Mouse (Mus musculus) MEL (cell line): ENCODE data around the gene Mip. TPM values are rescaled to one million over a fixed set of nuclear protein-coding genes. Genes with fewer than 3 reads are reported as not detected.
"Not testable (repeated sequence)": the region's sequence is repeated elsewhere in the genome, so short reads cannot be mapped to it uniquely, and the experiment has no call there.

Experiments
- DNase-seq: peaks from one replicate; pipeline ENCODE4 v3.0.0; 2011; ENCODE audit warnings: low read depth, low spot score
- H3K27ac ChIP-seq: 2 replicates; pipeline ENCODE4 v1.5.1; 2012; ENCODE audit warnings: low read depth, mild to moderate bottlenecking, control low read depth, low read length, moderate library complexity; ENCODE audit not compliant: control insufficient read depth
- H3K27me3 ChIP-seq, 2 experiments: fragments of 150-350 bp in 1 of 2; sonication (generic) in 1 of 2; 2 replicates each; pipeline ENCODE4 v1.6.1; 2012; ENCODE audit warnings: low read length in 2 of 2, mild to moderate bottlenecking in 2 of 2, improper control_type of control experiment in 1 of 2, moderate library complexity in 1 of 2; ENCODE audit not compliant: insufficient read depth in 2 of 2, control insufficient read depth in 1 of 2
- H3K36me3 ChIP-seq, 2 experiments: 2 replicates each; pipeline ENCODE4 v1.6.1; 2012 to 2014; ENCODE audit warnings: low read length in 2 of 2, improper control_type of control experiment in 1 of 2, inconsistent platforms in 1 of 2, mild to moderate bottlenecking in 1 of 2; ENCODE audit not compliant: insufficient read depth in 2 of 2, control insufficient read depth in 1 of 2
- H3K4me1 ChIP-seq, 2 experiments: fragments of 150-350 bp in 1 of 2; sonication (generic) in 1 of 2; 2 replicates each; pipeline ENCODE4 v1.6.1; 2012; ENCODE audit warnings: low read length in 2 of 2, improper control_type of control experiment in 1 of 2, mild to moderate bottlenecking in 1 of 2; ENCODE audit not compliant: insufficient read depth in 2 of 2, control insufficient read depth in 1 of 2
- H3K4me3 ChIP-seq, 2 experiments: fragments of 150-350 bp in 1 of 2; sonication (generic) in 1 of 2; 2 replicates each; pipeline ENCODE4 v1.5.1; 2012; ENCODE audit warnings: low read depth in 2 of 2, low read length in 2 of 2, mild to moderate bottlenecking in 2 of 2, moderate library complexity in 2 of 2, control low read depth in 1 of 2, improper control_type of control experiment in 1 of 2; ENCODE audit not compliant: control insufficient read depth in 1 of 2, insufficient read depth in 1 of 2
- H3K79me2 ChIP-seq: 2 replicates; pipeline ENCODE4 v1.6.1; 2012; ENCODE audit warnings: mild to moderate bottlenecking, low read length, moderate library complexity; ENCODE audit not compliant: control insufficient read depth, poor library complexity, insufficient read depth
- H3K9ac ChIP-seq: 2 replicates; pipeline ENCODE4 v1.6.1; 2012; ENCODE audit warnings: low read depth, mild to moderate bottlenecking, control low read depth, low read length, moderate library complexity; ENCODE audit not compliant: control insufficient read depth, poor library complexity, severe bottlenecking
- H3K9me3 ChIP-seq: fragments of 150-350 bp; sonication (generic); replicated peaks from 2 replicates; pipeline ENCODE4 v1.6.1; 2012; ENCODE audit warnings: mild to moderate bottlenecking, low read length, improper control_type of control experiment, moderate library complexity; ENCODE audit not compliant: insufficient read depth
- CHD1 ChIP-seq: IDR thresholded peaks from 2 replicates; pipeline ENCODE4 v1.6.1; 2012; ENCODE audit warnings: low read depth, mild to moderate bottlenecking, inconsistent platforms, low read length, improper control_type of control experiment
- CHD2 ChIP-seq: IDR thresholded peaks from 2 replicates; pipeline ENCODE4 v1.6.1; 2011; ENCODE audit warnings: low read length, improper control_type of control experiment
- ELF1 ChIP-seq: IDR thresholded peaks from 2 replicates; pipeline ENCODE4 v1.6.1; 2014; ENCODE audit warnings: low read depth, mild to moderate bottlenecking, inconsistent platforms, low read length, improper control_type of control experiment, moderate library complexity
- EP300 ChIP-seq, 2 experiments: IDR thresholded peaks; 2 replicates each; pipeline ENCODE4 v1.6.1; 2011; ENCODE audit warnings: improper control_type of control experiment in 2 of 2, low read length in 2 of 2, low read depth in 1 of 2, mild to moderate bottlenecking in 1 of 2
- ETS1 ChIP-seq: IDR thresholded peaks from 2 replicates; pipeline ENCODE4 v1.6.1; 2012; ENCODE audit warnings: low read depth, mild to moderate bottlenecking, inconsistent platforms, low read length, improper control_type of control experiment, moderate library complexity
- GABPA ChIP-seq: IDR thresholded peaks from 2 replicates; pipeline ENCODE4 v1.6.1; 2012; ENCODE audit warnings: low read depth, mild to moderate bottlenecking, inconsistent platforms, low read length, improper control_type of control experiment, moderate library complexity
- GATA1 ChIP-seq: IDR thresholded peaks from 2 replicates; pipeline ENCODE4 v1.6.1; 2011; ENCODE audit warnings: low read depth, low read length, improper control_type of control experiment
- JUND ChIP-seq: IDR thresholded peaks from 2 replicates; pipeline ENCODE4 v1.6.1; 2011; ENCODE audit warnings: low read depth, mild to moderate bottlenecking, improper control_type of control experiment, low read length
- MAFK ChIP-seq: IDR thresholded peaks from 2 replicates; pipeline ENCODE4 v1.6.1; 2011; ENCODE audit warnings: low read depth, mild to moderate bottlenecking, low read length, improper control_type of control experiment, borderline replicate concordance
- MEF2A ChIP-seq: IDR thresholded peaks from 2 replicates; pipeline ENCODE4 v1.6.1; 2014; ENCODE audit warnings: low read depth, mild to moderate bottlenecking, inconsistent platforms, low read length, improper control_type of control experiment; ENCODE audit not compliant: poor library complexity, insufficient replicate concordance, severe bottlenecking; ENCODE audit errors: extremely low read depth
- MXI1 ChIP-seq: IDR thresholded peaks from 2 replicates; pipeline ENCODE4 v1.6.1; 2011; ENCODE audit warnings: mild to moderate bottlenecking, low read depth, low read length, improper control_type of control experiment
- MYB ChIP-seq: IDR thresholded peaks from 2 replicates; pipeline ENCODE4 v1.6.1; 2011; ENCODE audit warnings: mild to moderate bottlenecking, low read depth, low read length, improper control_type of control experiment
- MYC ChIP-seq: IDR thresholded peaks from 2 replicates; pipeline ENCODE4 v1.6.1; 2011; ENCODE audit warnings: low read depth, mild to moderate bottlenecking, low read length, improper control_type of control experiment, moderate library complexity
- NELFE ChIP-seq: IDR thresholded peaks from 2 replicates; pipeline ENCODE4 v1.6.1; 2011; ENCODE audit warnings: low read depth, low read length, improper control_type of control experiment
- NRF1 ChIP-seq: IDR thresholded peaks from 2 replicates; pipeline ENCODE4 v1.6.1; 2014; ENCODE audit warnings: low read depth, mild to moderate bottlenecking, inconsistent platforms, low read length, improper control_type of control experiment, moderate library complexity; ENCODE audit not compliant: poor library complexity, insufficient read depth, severe bottlenecking
- POLR2A ChIP-seq, 2 experiments: IDR thresholded peaks; 2 replicates each; pipeline ENCODE4 v1.6.1; 2011 to 2012; ENCODE audit warnings: low read length in 2 of 2, mild to moderate bottlenecking in 2 of 2, control low read depth in 1 of 2, improper control_type of control experiment in 1 of 2, low read depth in 1 of 2, moderate library complexity in 1 of 2; ENCODE audit not compliant: control insufficient read depth in 1 of 2, insufficient read depth in 1 of 2, poor library complexity in 1 of 2
- POLR2AphosphoS2 ChIP-seq: IDR thresholded peaks from 2 replicates; pipeline ENCODE4 v1.6.1; 2011; ENCODE audit warnings: low read length, improper control_type of control experiment
- POLR2AphosphoS5 ChIP-seq: IDR thresholded peaks from 2 replicates; pipeline ENCODE4 v1.6.1; 2012; ENCODE audit warnings: low read depth, borderline replicate concordance, mild to moderate bottlenecking, inconsistent platforms, low read length, moderate library complexity, mixed read lengths
- RAD21 ChIP-seq: IDR thresholded peaks from 2 replicates; pipeline ENCODE4 v1.6.1; 2011; ENCODE audit warnings: mild to moderate bottlenecking, low read depth, low read length, improper control_type of control experiment
- RCOR1 ChIP-seq: IDR thresholded peaks from 2 replicates; pipeline ENCODE4 v1.6.1; 2012; ENCODE audit warnings: low read depth, mild to moderate bottlenecking, inconsistent platforms, low read length, improper control_type of control experiment
- SIN3A ChIP-seq: IDR thresholded peaks from 2 replicates; pipeline ENCODE4 v1.6.1; 2012; ENCODE audit warnings: low read length, improper control_type of control experiment, inconsistent platforms
- TAL1 ChIP-seq: IDR thresholded peaks from 2 replicates; pipeline ENCODE4 v1.6.1; 2012; ENCODE audit warnings: mild to moderate bottlenecking, inconsistent platforms, low read length, moderate library complexity, mixed read lengths
- TBP ChIP-seq: IDR thresholded peaks from 2 replicates; pipeline ENCODE4 v1.8.0; 2011; ENCODE audit warnings: low read depth, low read length, improper control_type of control experiment
- TCF12 ChIP-seq: IDR thresholded peaks from 2 replicates; pipeline ENCODE4 v1.6.1; 2014; ENCODE audit warnings: low read depth, mild to moderate bottlenecking, inconsistent platforms, low read length, improper control_type of control experiment, moderate library complexity
- ZC3H11A ChIP-seq: IDR thresholded peaks from 2 replicates; pipeline ENCODE4 v1.6.1; 2012; ENCODE audit warnings: low read depth, mild to moderate bottlenecking, inconsistent platforms, low read length, improper control_type of control experiment
- ZMIZ1 ChIP-seq: IDR thresholded peaks from 2 replicates; pipeline ENCODE4 v1.6.1; 2012; ENCODE audit warnings: low read depth, mild to moderate bottlenecking, inconsistent platforms, low read length, improper control_type of control experiment, moderate library complexity
- ZNF384 ChIP-seq: IDR thresholded peaks from 2 replicates; pipeline ENCODE4 v1.6.1; 2012; ENCODE audit warnings: low read depth, mild to moderate bottlenecking, inconsistent platforms, low read length, improper control_type of control experiment
- polyA plus RNA-seq, 2 experiments: library from polyadenylated mRNA; stranded (reverse) in 1 of 2; unstranded in 1 of 2; fragments of >175 nt in 1 of 2; fragments of >200 nt in 1 of 2; gene quantifications; 2 replicates each; pipeline versions ENCODE4 v1.2.1 to v1.2.4; 2012; ENCODE audit warnings: low replicate concordance in 2 of 2, low read depth in 1 of 2; ENCODE audit not compliant: insufficient read length in 2 of 2, insufficient read depth in 1 of 2, missing spikeins in 1 of 2
- total RNA-seq: library from RNA; depleted of rRNA; stranded (reverse); fragments of 300-350 nt; gene quantifications from 2 replicates; pipeline ENCODE4 v1.2.3, GENCODE M21; 2012

Gene Mip
- total and polyA plus RNA-seq, 3 experiments, result 0.04 TPM; not detected in 2

GRCm38 (mm10) chr10:128258953-128259352 is 33.3 kb downstream of the Mip start:
- peaks cover 0 to 16% of the 10 kb centered on the region in 2 experiments; a peak in 3 of 4 replicates for H3K4me1 ChIP-seq
- H3K9ac ChIP-seq, result peak overlapping the region; percentile 40; the same call in 1 of the 2 replicates
- H3K27me3 ChIP-seq, result no peaks in the 10 kb centered on the region
- H3K27ac ChIP-seq, result peak overlapping the region; percentile 39
- H3K4me3 ChIP-seq, result 0 out of 4 replicates have a peak overlapping the region, but pooled peaks of 1 of the 2 experiments have one; percentile 10
- H3K9me3 ChIP-seq, result no peaks in the 10 kb centered on the region
- DNase-seq, result peak; percentile 81
- peaks cover 0 to 6% of the 10 kb centered on the region in 2 experiments; a peak in 2 of 4 replicates for H3K36me3 ChIP-seq
- H3K79me2 ChIP-seq, result no peaks in the 10 kb centered on the region
- TF ChIP-seq NELFE (no peak), ETS1 (peak; percentile 55; the same call in 1 of the 2 replicates), TBP (peak; percentile 72), SIN3A (peak; percentile 56; the same call in 1 of the 2 replicates), JUND (no peak), RAD21 (no peak), MYC (no peak), ELF1 (no peak), EP300 (IDR thresholded peaks at IDR 0.05; ENCODE audit: low read depth in 1 of 2, low read length in 2 of 2) (no peak), CHD1 (no peak), ZNF384 (no peak), TCF12 (no peak), POLR2AphosphoS2 (no peak), NRF1 (no peak), RCOR1 (no peak), POLR2A (IDR thresholded peaks at IDR 0.05; ENCODE audit: control insufficient read depth in 1 of 2, insufficient read depth in 1 of 2, low read depth in 1 of 2, low read length in 2 of 2, poor library complexity in 1 of 2) (no peak)

DNA sequence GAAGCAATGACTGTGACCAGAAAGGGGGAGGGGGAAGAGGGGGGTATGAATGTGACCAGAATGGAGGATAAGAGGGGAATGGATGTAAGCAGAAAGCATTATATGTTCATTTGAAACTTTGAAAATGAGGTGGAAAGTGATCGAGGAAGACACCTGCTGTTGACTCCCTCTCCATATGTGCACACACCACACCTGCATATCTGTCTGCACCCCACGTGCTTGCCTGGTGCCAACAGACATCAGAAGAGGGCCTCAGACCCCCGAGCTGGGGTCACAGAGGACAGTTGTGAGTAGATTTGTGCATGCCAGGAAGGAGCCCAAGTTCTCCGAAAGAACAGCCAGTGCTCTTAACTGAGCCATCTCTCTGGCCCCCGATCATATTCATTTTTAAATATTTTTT is 34.3 kb downstream of the Mip start:
- Histone ChIP-seq H3K79me2 (no peaks in the 10 kb centered on the region), H3K9me3 (no peaks in the 10 kb centered on the region), H3K4me1 (peaks cover 0 to 16% of the 10 kb centered on the region in 2 experiments; a peak in 3 of 4 replicates), H3K36me3 (peaks cover 0 to 6% of the 10 kb centered on the region in 2 experiments; a peak in 2 of 4 replicates), H3K27ac (no peak overlapping the region), H3K9ac (no peak overlapping the region), H3K4me3 (no peak overlapping the region), H3K27me3 (no peaks in the 10 kb centered on the region)
- DNase-seq, result no peak
- no peak for TF ChIP-seq POLR2A (IDR thresholded peaks at IDR 0.05; ENCODE audit: control insufficient read depth in 1 of 2, insufficient read depth in 1 of 2, low read depth in 1 of 2, low read length in 2 of 2, poor library complexity in 1 of 2)
- TF ChIP-seq RAD21, result no peak
- TF ChIP-seq MEF2A, result no peak
- TF ChIP-seq NRF1, result no peak
- TF ChIP-seq ZC3H11A, result no peak
- TF ChIP-seq MYB, result no peak
- no peak for TF ChIP-seq TAL1
- no peak for TF ChIP-seq ZMIZ1
- TF ChIP-seq RCOR1, result no peak
- no peak for TF ChIP-seq GATA1
- no peak for TF ChIP-seq ELF1
- no peak for TF ChIP-seq POLR2AphosphoS5
- no peak for TF ChIP-seq CHD2
- no peak for TF ChIP-seq MXI1
- TF ChIP-seq MAFK, result no peak
- no peak for TF ChIP-seq ZNF384
- no peak for TF ChIP-seq GABPA

DNA sequence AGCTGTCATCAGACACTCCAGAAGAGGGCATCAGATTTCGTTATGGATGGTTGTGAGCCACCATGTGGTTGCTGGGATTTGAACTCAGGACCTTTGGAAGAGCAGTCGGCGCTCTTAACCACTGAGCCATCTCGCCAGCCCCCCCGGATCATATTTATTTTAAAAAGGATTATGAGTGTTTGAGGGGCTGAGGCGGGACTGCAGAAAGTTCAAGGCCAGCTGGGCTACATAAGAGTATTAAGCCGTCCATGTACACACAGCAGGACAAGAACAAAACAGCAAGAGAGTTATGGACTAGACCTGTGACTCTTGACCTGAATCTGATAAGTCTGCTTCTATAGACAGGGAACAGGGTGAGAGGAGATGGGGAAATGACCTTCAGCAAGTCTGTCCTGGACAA is 34.7 kb downstream of the Mip start:
- not testable (repeated sequence) for H3K4me3 ChIP-seq, H3K27ac ChIP-seq, H3K27me3 ChIP-seq, H3K36me3 ChIP-seq, H3K9me3 ChIP-seq, DNase-seq, H3K79me2 ChIP-seq, H3K9ac ChIP-seq
- H3K4me1 ChIP-seq, result peaks cover 0 to 16% of the 10 kb centered on the region in 2 experiments; a peak in 3 of 4 replicates
